Mouse (Mus musculus) heart, embryonic 11.5 days (tissue): ENCODE results near the gene Sacm1l. TPM values are rescaled to one million over a fixed set of nuclear protein-coding genes. Genes with fewer than 3 reads are reported as not detected.

Experiments
- ATAC-seq: fragments of 200-750 bp; cut with Nextera tagmentation; replicated peaks from 2 replicates; pipeline ENCODE4 v1.8.0; 2017; ENCODE audit warnings: moderate library complexity; ENCODE audit not compliant: insufficient number of reproducible peaks, low FRiP score, low TSS enrichment
- H3K27ac ChIP-seq: fragments of 300-500 bp; sonication (generic); 2 replicates; pipeline ENCODE4 v1.5.1; 2014; ENCODE audit warnings: mild to moderate bottlenecking, low read depth, low read length
- H3K27me3 ChIP-seq: fragments of 300-500 bp; sonication (generic); 2 replicates; pipeline ENCODE4 v1.6.1; 2014; ENCODE audit warnings: mild to moderate bottlenecking, low read length, mixed read lengths; ENCODE audit not compliant: control insufficient read depth, insufficient read depth
- H3K36me3 ChIP-seq: fragments of 300-500 bp; sonication (generic); 2 replicates; pipeline ENCODE4 v1.6.1; 2014; ENCODE audit warnings: mild to moderate bottlenecking, low read length, moderate library complexity, mixed read lengths; ENCODE audit not compliant: control insufficient read depth, insufficient read depth
- H3K4me1 ChIP-seq: fragments of 300-500 bp; sonication (generic); 2 replicates; pipeline ENCODE4 v1.6.1; 2014; ENCODE audit warnings: low read length; ENCODE audit not compliant: control insufficient read depth, insufficient read depth
- H3K4me2 ChIP-seq: fragments of 300-500 bp; sonication (generic); 2 replicates; pipeline ENCODE4 v1.6.1; 2014; ENCODE audit warnings: mild to moderate bottlenecking, moderate library complexity
- H3K4me3 ChIP-seq: fragments of 300-500 bp; sonication (generic); 2 replicates; pipeline ENCODE4 v1.5.1; 2014; ENCODE audit warnings: low read depth, low read length
- H3K9ac ChIP-seq: fragments of 300-500 bp; sonication (generic); 2 replicates; pipeline ENCODE4 v1.6.1; 2014; ENCODE audit warnings: mild to moderate bottlenecking, low read depth, low read length, moderate library complexity
- H3K9me3 ChIP-seq: fragments of 300-500 bp; sonication (generic); replicated peaks from 2 replicates; pipeline ENCODE4 v1.6.1; 2016; ENCODE audit warnings: low read length; ENCODE audit not compliant: control insufficient read depth
- WGBS: fragments of 180-500 bp; shearing (Covaris S2); extraction: QIAGEN DNeasy Blood & Tissue Kit; methylation state at CpG from one replicate; pipeline ENCODE4 v1.1.7; 2014; ENCODE audit not compliant: insufficient replicate concordance; 5-methylcytosine and 5-hydroxymethylcytosine counted together
- polyA plus RNA-seq: library from polyadenylated mRNA; unstranded; fragments of >200 nt; fragmentation: Nextera tagmentation; extraction: Ambion mirVana; gene quantifications from 2 replicates; pipeline ENCODE4 v1.2.1, GENCODE M21; 2014

The Sacm1l gene
- polyA plus RNA-seq, 1 experiment from 2014 or later = 38.1 TPM

GRCm38 (mm10) chr9:123489073-123489472 is 40.5 kb upstream of the Sacm1l start:
- H3K4me1 ChIP-seq = peaks cover 52% of the 10 kb centered on the region
- no peak overlapping the region for H3K9ac ChIP-seq
- 63% methylated on average over 2 of the region's 2 CpGs for whole genome bisulfite sequencing
- H3K36me3 ChIP-seq = no peaks in the 10 kb centered on the region
- no peaks in the 10 kb centered on the region for H3K9me3 ChIP-seq
- no peak overlapping the region for H3K4me2 ChIP-seq
- no peak for ATAC-seq
- H3K27me3 ChIP-seq = no peaks in the 10 kb centered on the region
- no peak overlapping the region for H3K4me3 ChIP-seq
- H3K27ac ChIP-seq = no peak overlapping the region

GRCm38 (mm10) chr9:123489727-123490343 is 39.7 kb upstream of the Sacm1l start:
- H3K4me3 ChIP-seq = no peak overlapping the region
- H3K4me2 ChIP-seq = no peak overlapping the region
- H3K9me3 ChIP-seq = no peaks in the 10 kb centered on the region
- H3K36me3 ChIP-seq = no peaks in the 10 kb centered on the region
- WGBS = 64% methylated on average over 9 of the region's 9 CpGs
- peaks cover 45% of the 10 kb centered on the region for H3K4me1 ChIP-seq
- 0 out of 2 replicates have a peak overlapping the region, but pooled peaks have one; percentile 22 for H3K27ac ChIP-seq
- no peak for ATAC-seq
- H3K27me3 ChIP-seq = no peaks in the 10 kb centered on the region
- no peak overlapping the region for H3K9ac ChIP-seq

GRCm38 (mm10) chr9:123490930-123491329 is 38.6 kb upstream of the Sacm1l start:
- no peak for ATAC-seq

GRCm38 (mm10) chr9:123491917-123492585 is 37.5 kb upstream of the Sacm1l start:
- H3K4me1 ChIP-seq = peaks cover 49% of the 10 kb centered on the region
- H3K9ac ChIP-seq = peak overlapping the region; percentile 28; the same call in 1 of the 2 replicates
- H3K9me3 ChIP-seq = no peaks in the 10 kb centered on the region
- H3K4me3 ChIP-seq = no peak overlapping the region
- H3K27me3 ChIP-seq = no peaks in the 10 kb centered on the region
- WGBS = 43% methylated on average over 9 of the region's 9 CpGs
- peak overlapping the region; percentile 70 for H3K27ac ChIP-seq
- H3K4me2 ChIP-seq = peak overlapping the region; percentile 27
- no peaks in the 10 kb centered on the region for H3K36me3 ChIP-seq
- peak; percentile 74 for ATAC-seq

More at GRCm38 (mm10) chr9:123490930-123491329, 38.6 kb upstream of the Sacm1l start:
- H3K4me1 ChIP-seq = peaks cover 45% of the 10 kb centered on the region
- WGBS = 61% methylated on average over 5 of the region's 5 CpGs
- H3K36me3 ChIP-seq = no peaks in the 10 kb centered on the region
- H3K27ac ChIP-seq = peak overlapping the region; percentile 47
- H3K9me3 ChIP-seq = no peaks in the 10 kb centered on the region
- H3K9ac ChIP-seq = no peak overlapping the region
- no peaks in the 10 kb centered on the region for H3K27me3 ChIP-seq
- H3K4me2 ChIP-seq = 0 out of 2 replicates have a peak overlapping the region, but pooled peaks have one; percentile 7
- no peak overlapping the region for H3K4me3 ChIP-seq

- WGBS = 4% methylated on average over 13 of the region's 13 CpGs
- Histone ChIP-seq H3K36me3 (peaks cover 3% of the 10 kb centered on the region), H3K4me2 (peak overlapping the region; percentile 54), H3K9ac (no peak overlapping the region), H3K4me3 (peak overlapping the region; percentile 8; the same call in 1 of the 2 replicates), H3K27ac (no peak overlapping the region), H3K9me3 (no peaks in the 10 kb centered on the region), H3K4me1 (peaks cover 23% of the 10 kb centered on the region), H3K27me3 (no peaks in the 10 kb centered on the region)
- no peak for ATAC-seq
Observed at GRCm38 (mm10) chr9:123496665-123497064, 32.9 kb upstream of the Sacm1l start.

GRCm38 (mm10) chr9:123497906-123498305 is 31.7 kb upstream of the Sacm1l start:
- Histone ChIP-seq H3K27me3 (no peaks in the 10 kb centered on the region), H3K4me2 (no peak overlapping the region)
- no peak for ATAC-seq

GRCm38 (mm10) chr9:123500480-123500879 is 29.1 kb upstream of the Sacm1l start:
- WGBS = 60% methylated on average over 4 of the region's 4 CpGs
- Histone ChIP-seq H3K27ac (no peak overlapping the region), H3K9ac (no peak overlapping the region), H3K36me3 (peaks cover 3% of the 10 kb centered on the region), H3K9me3 (no peaks in the 10 kb centered on the region), H3K27me3 (no peaks in the 10 kb centered on the region), H3K4me2 (no peak overlapping the region), H3K4me1 (peaks cover 12% of the 10 kb centered on the region), H3K4me3 (no peak overlapping the region)
- no peak for ATAC-seq

More at GRCm38 (mm10) chr9:123497906-123498305, 31.7 kb upstream of the Sacm1l start:
- no peaks in the 10 kb centered on the region for H3K9me3 ChIP-seq
- H3K36me3 ChIP-seq = peaks cover 3% of the 10 kb centered on the region
- no peak overlapping the region for H3K4me3 ChIP-seq
- no peak overlapping the region for H3K9ac ChIP-seq
- no peak overlapping the region for H3K27ac ChIP-seq
- H3K4me1 ChIP-seq = peaks cover 12% of the 10 kb centered on the region
- 48% methylated on average over 5 of the region's 5 CpGs for WGBS

GRCm38 (mm10) chr9:123503171-123503834 is 26.3 kb upstream of the Sacm1l start:
- Histone ChIP-seq H3K27ac (no peak overlapping the region), H3K9me3 (no peaks in the 10 kb centered on the region), H3K27me3 (no peaks in the 10 kb centered on the region), H3K4me2 (no peak overlapping the region), H3K4me1 (peaks cover 4% of the 10 kb centered on the region), H3K4me3 (no peak overlapping the region), H3K9ac (no peak overlapping the region), H3K36me3 (peaks cover 3% of the 10 kb centered on the region)
- ATAC-seq = no peak
- WGBS = 76% methylated on average over 5 of the region's 5 CpGs
